Mouse (Mus musculus) erythroblast, embryonic 14.5 days (primary cell): ENCODE data around the gene Lrrc4.

Experiments
- GATA1 ChIP-seq: IDR thresholded peaks from 2 replicates; pipeline ENCODE4 v1.6.1; 2012; ENCODE audit warnings: low read length, inconsistent platforms, mixed read lengths
- TAL1 ChIP-seq: IDR thresholded peaks from 3 replicates; pipeline ENCODE4 v1.6.1; 2012; ENCODE audit warnings: low read length, inconsistent platforms, mixed read lengths

GRCm38 (mm10) chr6:28633656-28634055 is 197.9 kb downstream of the Lrrc4 start:
- TF ChIP-seq TAL1 (no peak), GATA1 (no peak)
